In the genomic region with DNA sequence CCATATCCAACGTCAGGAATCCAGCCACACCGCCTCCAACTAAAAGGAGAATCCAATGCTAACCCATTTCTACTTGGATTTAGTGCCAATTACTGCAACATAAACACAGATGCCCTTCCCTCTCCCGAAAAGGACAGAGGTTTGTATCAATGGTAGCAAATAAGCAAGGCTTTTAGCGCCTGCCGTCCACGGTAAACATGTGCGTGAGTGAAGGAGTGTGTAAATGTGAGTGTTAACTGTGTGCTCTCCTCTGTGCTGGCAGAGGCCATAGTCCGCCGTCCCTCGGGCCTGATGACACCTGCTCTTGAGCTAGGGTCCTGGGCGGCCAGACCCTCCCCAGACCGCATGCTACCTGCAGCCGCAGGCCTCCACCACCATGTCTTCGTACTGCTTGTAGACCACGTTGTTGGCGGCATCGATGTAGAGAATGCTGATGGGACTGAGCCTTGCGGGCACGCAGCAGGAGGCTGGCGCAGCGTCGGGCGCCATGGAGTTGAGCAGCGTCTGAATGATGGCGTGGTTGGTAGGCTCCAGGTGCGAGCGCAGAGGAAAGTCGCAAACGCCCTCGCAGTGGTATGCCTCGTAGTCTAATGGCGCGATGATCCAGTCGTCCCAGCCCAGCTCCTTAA, we compare ENCODE assay signal across 10 mouse cellular contexts. TPM values are rescaled to one million over a fixed set of nuclear protein-coding genes. Genes with fewer than 3 reads are reported as not detected.
DNase-seq lines count a peak whose midpoint lies in the region; ATAC-seq and TF ChIP-seq lines count a peak whose summit lies in the region.
"Had no signal": no experiment of that assay in that cellular context is flagged by ENCODE, and none has a peak within 500 bp of the region (broad histone marks: within the 10 kb centered on the region; RNA-seq: fewer than 3 reads in every experiment).

No protein-coding gene starts in this region.

- H3K27ac ChIP-seq in heart, embryonic 14.5 days (replicated peaks in 1 of 2; ENCODE audit: control insufficient read depth in 1 of 2, insufficient read depth in 1 of 2, low read depth in 2 of 2, low read length in 2 of 2) = no peak overlapping the region
- no peak overlapping the region for H3K27ac ChIP-seq in cortical plate, adult 2 months (ENCODE audit: insufficient read depth, low read length)
- no peak overlapping the region for H3K27ac ChIP-seq in hindbrain, embryonic 16.5 days (ENCODE audit: low read depth, low read length)
- H3K27ac ChIP-seq in midbrain, postnatal 0 days (ENCODE audit: low read depth, low read length) = no peak overlapping the region

- no peak for TF ChIP-seq CTCF in cortical plate, adult 2 months (IDR thresholded peaks at IDR 0.05; ENCODE audit: extremely low read depth, insufficient read depth, low read length)
- no peak for TF ChIP-seq CTCF in midbrain, postnatal 0 days (IDR thresholded peaks at IDR 0.05)

- H3K4me1 ChIP-seq in heart, embryonic 14.5 days (ENCODE audit: control insufficient read depth in 2 of 2, insufficient read depth in 2 of 2, low read length in 2 of 2) = peaks cover 10 to 25% of the 10 kb centered on the region in 2 experiments
- no peaks in the 10 kb centered on the region for H3K4me1 ChIP-seq in cortical plate, adult 2 months (ENCODE audit: control insufficient read depth, insufficient read depth, low read length)
- H3K4me1 ChIP-seq in hindbrain, embryonic 16.5 days (ENCODE audit: control insufficient read depth, insufficient read depth, low read depth, low read length) = peaks cover 25% of the 10 kb centered on the region
- peaks cover 5% of the 10 kb centered on the region; the same call in 1 of the 2 replicates for H3K4me1 ChIP-seq in midbrain, postnatal 0 days (ENCODE audit: insufficient read depth, low read length)

- peaks cover 85% of the 10 kb centered on the region for H3K27me3 ChIP-seq in heart, embryonic 14.5 days (ENCODE audit: control insufficient read depth, insufficient read depth, low read length)
- H3K27me3 ChIP-seq in hindbrain, embryonic 16.5 days (replicated peaks; ENCODE audit: control insufficient read depth, insufficient read depth, low read length) = peaks cover 62% of the 10 kb centered on the region
- peaks cover 70% of the 10 kb centered on the region for H3K27me3 ChIP-seq in midbrain, postnatal 0 days (ENCODE audit: insufficient read depth, low read length)
- H3K27me3 ChIP-seq: CH12.LX had no signal

- H3K36me3 ChIP-seq in heart, embryonic 14.5 days (ENCODE audit: control insufficient read depth, insufficient read depth, low read length) = no peaks in the 10 kb centered on the region
- no peaks in the 10 kb centered on the region for H3K36me3 ChIP-seq in hindbrain, embryonic 16.5 days (ENCODE audit: control insufficient read depth, insufficient read depth, low read length)
- no peaks in the 10 kb centered on the region for H3K36me3 ChIP-seq in midbrain, postnatal 0 days (ENCODE audit: insufficient read depth, low read length)

- WGBS in heart, embryonic 14.5 days = 10% methylated on average over 34 of the region's 34 CpGs
- WGBS in hindbrain, embryonic 16.5 days = 6% methylated on average over 33 of the region's 34 CpGs
- WGBS in midbrain, postnatal 0 days = 7% methylated on average over 33 of the region's 34 CpGs

- H3K4me2 ChIP-seq in heart, embryonic 14.5 days (ENCODE audit: low read length) = peak overlapping the region; percentile 79
- peak overlapping the region; percentile 65 for H3K4me2 ChIP-seq in hindbrain, embryonic 16.5 days (ENCODE audit: low read length)
- H3K4me2 ChIP-seq in midbrain, postnatal 0 days (ENCODE audit: low read depth, low read length, poor library complexity, severe bottlenecking) = peak overlapping the region; percentile 51

- H3K9ac ChIP-seq in heart, embryonic 14.5 days (ENCODE audit: low read length) = 0 out of 2 replicates have a peak overlapping the region, but pooled peaks have one; percentile 48
- H3K9ac ChIP-seq in hindbrain, embryonic 16.5 days (ENCODE audit: low read depth, low read length) = peak overlapping the region; percentile 45
- H3K9ac ChIP-seq in midbrain, postnatal 0 days (replicated peaks; ENCODE audit: low read length, poor library complexity, severe bottlenecking) = no peak overlapping the region

- no peak for ATAC-seq in heart, embryonic 14.5 days (ENCODE audit: insufficient number of reproducible peaks, insufficient read depth, low FRiP score, low read depth)
- ATAC-seq in hindbrain, embryonic 16.5 days = 0 out of 2 replicates have a peak, but pooled peaks have one; percentile 1
- peak; percentile 10; the same call in 1 of the 2 replicates for ATAC-seq in midbrain, postnatal 0 days (ENCODE audit: low FRiP score)

- no peaks in the 10 kb centered on the region for H3K9me3 ChIP-seq in heart, embryonic 14.5 days (ENCODE audit: control insufficient read depth, low read length)
- H3K9me3 ChIP-seq in hindbrain, embryonic 16.5 days (ENCODE audit: control insufficient read depth, low read length) = no peaks in the 10 kb centered on the region
- no peaks in the 10 kb centered on the region for H3K9me3 ChIP-seq in midbrain, postnatal 0 days (ENCODE audit: low read length)

- peak overlapping the region; percentile 35 to 46 for H3K4me3 ChIP-seq in heart, embryonic 14.5 days (ENCODE audit: control insufficient read depth in 1 of 2, insufficient read depth in 1 of 2, low read depth in 1 of 2, low read length in 2 of 2)
- 0 out of 2 replicates have a peak overlapping the region, but pooled peaks have one; percentile 16 for H3K4me3 ChIP-seq in cortical plate, adult 2 months (ENCODE audit: insufficient read depth, low read length)
- peak overlapping the region; percentile 42 for H3K4me3 ChIP-seq in hindbrain, embryonic 16.5 days (ENCODE audit: low read length)
- H3K4me3 ChIP-seq in midbrain, postnatal 0 days (ENCODE audit: low read depth, low read length) = peak overlapping the region; percentile 33

- intact Hi-C loops in heart, postnatal 14 days (cut with DNase I) = no loop called here

- no peak for TF ChIP-seq POLR2A in cortical plate, adult 2 months (IDR thresholded peaks at IDR 0.05; ENCODE audit: extremely low read depth, insufficient read depth, low read length)

- DNase-seq in heart, postnatal 14 days = no peak
- no peak for DNase-seq in midbrain, postnatal 0 days (ENCODE audit: low spot score)
- no peak for DNase-seq in layer of hippocampus, postnatal 14 days (ENCODE audit: low spot score in 2 of 2)
- DNase-seq in right cerebral cortex, postnatal 25 days = no peak
- no peak for DNase-seq in kidney, adult 9 months
- DNase-seq: kidney, postnatal 14 days had no signal

RNA-seq across cellular contexts. Expression of gene Gdf7, which starts 4.1 kb away (rescaled TPM):
- not detected in 2 replicates for polyA plus RNA-seq in heart, embryonic 14.5 days (2014; fragmentation: Nextera tagmentation; extraction: Ambion mirVana)
- under 1 TPM; 0.41 to 0.65 TPM for total RNA-seq in heart, postnatal 14 days (2021)
- polyA plus RNA-seq in cortical plate, adult 2 months (2012; rRNA removed) = 0.06 and 0.23 TPM in 2 replicates
- polyA plus RNA-seq in hindbrain, embryonic 16.5 days (2015; fragmentation: Nextera tagmentation; extraction: Ambion mirVana) = 0.28 and 0.29 TPM in 2 replicates
- 4.7 TPM in 1 of 2 replicates, not detected in the other for total RNA-seq in midbrain, postnatal 0 days (2014; rRNA removed)
- polyA plus RNA-seq in midbrain, postnatal 0 days (2015; fragmentation: Nextera tagmentation; extraction: Ambion mirVana) = 0.11 and 0.12 TPM in 2 replicates
- total RNA-seq in layer of hippocampus, postnatal 14 days (2021) = under 1 TPM; 0.23 to 0.26 TPM
- total RNA-seq: CH12.LX had no signal

RNA-seq across cellular contexts. Expression of gene Hs1bp3, which starts 15.5 kb away (rescaled TPM):
- polyA plus RNA-seq in heart, embryonic 14.5 days (2014; fragmentation: Nextera tagmentation; extraction: Ambion mirVana) = 10.5 and 11.1 TPM in 2 replicates
- 10 to 100 TPM; 11.9 to 12.9 TPM for total RNA-seq in heart, postnatal 14 days (2021)
- 15.4 and 15.7 TPM in 2 replicates for polyA plus RNA-seq in cortical plate, adult 2 months (2012; rRNA removed)
- polyA plus RNA-seq in hindbrain, embryonic 16.5 days (2015; fragmentation: Nextera tagmentation; extraction: Ambion mirVana) = 10.1 and 10.6 TPM in 2 replicates
- total RNA-seq in midbrain, postnatal 0 days (2014; rRNA removed) = 5.9 and 8.3 TPM in 2 replicates
- 5.1 and 5.4 TPM in 2 replicates for polyA plus RNA-seq in midbrain, postnatal 0 days (2015; fragmentation: Nextera tagmentation; extraction: Ambion mirVana)
- 10 to 100 TPM; 10.3 to 11.6 TPM for total RNA-seq in layer of hippocampus, postnatal 14 days (2021)
